Mouse (Mus musculus): Measurements from ENCODE around the gene Net1.
"Not testable (repeated sequence)": the region's sequence is repeated elsewhere in the genome, so short reads cannot be mapped to it uniquely, and the experiment has no call there.

The Net1 gene

DNA sequence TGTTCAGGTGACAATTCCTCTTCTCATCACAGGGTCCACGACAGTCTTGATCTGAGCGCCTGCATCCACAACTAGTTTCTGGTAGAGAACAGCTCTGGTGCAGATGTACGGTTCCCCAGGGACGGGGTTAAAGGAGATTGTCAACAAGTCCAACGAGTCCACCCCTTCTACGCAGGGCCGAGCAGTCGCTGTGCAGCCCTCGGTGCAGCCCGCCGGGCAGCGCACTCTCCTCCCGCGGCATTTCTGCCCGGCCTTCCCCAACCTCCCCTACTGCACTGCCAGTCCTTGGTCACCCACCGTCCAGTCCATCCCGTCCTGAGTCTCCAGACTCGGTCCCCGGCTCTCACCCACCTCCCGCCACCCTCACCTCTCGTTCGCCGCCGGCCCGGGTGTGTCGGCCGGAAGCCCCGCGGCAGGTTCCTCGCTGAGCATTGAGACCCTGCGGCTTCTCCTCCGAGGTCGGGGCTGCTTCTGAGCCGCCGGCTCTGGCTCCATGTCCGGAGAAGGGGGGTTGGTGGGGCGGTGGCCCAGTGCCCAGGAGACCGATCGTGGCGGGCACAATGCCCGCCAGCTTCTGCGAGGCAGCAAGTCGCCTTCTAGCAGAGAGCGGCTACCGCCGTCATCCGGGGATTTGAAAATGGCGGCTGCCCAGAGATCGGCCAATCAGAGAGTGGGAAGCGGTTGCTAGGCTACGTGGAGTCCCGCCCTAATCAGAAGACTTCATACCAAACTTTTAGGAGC is at the start of gene Net1, which contains the start of gene Tubal3:
Net1 (minus strand) TSS at position 650 of the 741 bp plus-strand sequence.
Tubal3 (plus strand) TSS at position 704 of the 741 bp plus-strand sequence.
- peak; percentile 91 for DNase-seq

- DNase-seq: no peak
Observed at GRCm38 (mm10) chr13:3951198-3951914, 33.3 kb upstream of the Net1 start.

GRCm38 (mm10) chr13:3949477-3949876 is 31.5 kb upstream of the Net1 start:
- DNase-seq: no peak

GRCm38 (mm10) chr13:3947267-3947666 is 29.2 kb upstream of the Net1 start:
- no peak for DNase-seq

GRCm38 (mm10) chr13:3945249-3945648 is 27.2 kb upstream of the Net1 start, which contains the start of gene Ucn3:
TSS of gene Ucn3 (minus strand) at chr13:3945349.
- no peak for DNase-seq

DNA sequence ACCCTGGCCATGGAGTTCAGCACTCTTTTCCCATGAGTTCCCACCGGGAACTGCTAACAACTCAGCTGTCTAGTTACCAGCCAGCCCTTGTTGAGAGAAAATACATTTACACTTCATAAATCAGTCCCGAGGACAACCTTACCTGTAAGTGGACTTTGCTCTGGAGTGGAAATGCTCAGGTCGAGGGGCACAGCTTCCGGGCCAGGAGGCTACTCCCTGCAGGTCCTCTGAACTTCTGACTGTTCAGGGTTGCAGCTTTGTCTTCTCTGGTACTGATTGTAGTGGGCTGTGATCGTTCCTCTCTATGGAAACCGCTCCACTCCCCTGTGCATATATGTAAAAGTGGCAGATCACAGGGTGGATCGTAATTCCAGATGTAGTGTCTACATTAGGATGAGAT is 26.7 kb upstream of the Net1 start:
- DNase-seq: no peak

- DNase-seq: no peak
Observed at GRCm38 (mm10) chr13:3926046-3926445, 8.0 kb upstream of the Net1 start.

DNA sequence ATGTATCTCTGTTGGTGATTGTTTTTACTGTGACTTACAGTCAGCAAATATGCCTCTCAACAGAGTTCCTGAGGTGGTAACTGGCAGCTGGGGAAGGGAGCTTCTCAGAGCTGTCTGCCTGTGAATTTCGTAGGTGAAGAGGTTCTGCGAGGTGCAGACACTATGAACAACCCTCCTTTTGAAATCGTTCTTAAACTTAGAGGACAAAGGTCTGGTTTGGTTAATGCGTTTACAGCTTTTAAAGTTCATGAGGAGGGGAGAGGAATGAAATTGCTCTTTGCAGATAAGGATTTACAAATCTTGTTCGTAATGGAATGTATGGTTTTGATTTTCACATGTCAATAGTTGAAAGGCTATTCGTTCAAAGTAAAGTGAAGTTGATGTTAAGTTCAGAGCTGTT is 7.6 kb upstream of the Net1 start:
- DNase-seq: no peak

- DNase-seq: no peak
Observed at GRCm38 (mm10) chr13:3924483-3924882, 6.5 kb upstream of the Net1 start.

GRCm38 (mm10) chr13:3913504-3913903 is 4.5 kb downstream of the Net1 start:
- no peak for DNase-seq

GRCm38 (mm10) chr13:3910356-3910755 is 7.7 kb downstream of the Net1 start:
- no peak for DNase-seq

GRCm38 (mm10) chr13:3908262-3908661 is 9.8 kb downstream of the Net1 start:
- DNase-seq: no peak

DNA sequence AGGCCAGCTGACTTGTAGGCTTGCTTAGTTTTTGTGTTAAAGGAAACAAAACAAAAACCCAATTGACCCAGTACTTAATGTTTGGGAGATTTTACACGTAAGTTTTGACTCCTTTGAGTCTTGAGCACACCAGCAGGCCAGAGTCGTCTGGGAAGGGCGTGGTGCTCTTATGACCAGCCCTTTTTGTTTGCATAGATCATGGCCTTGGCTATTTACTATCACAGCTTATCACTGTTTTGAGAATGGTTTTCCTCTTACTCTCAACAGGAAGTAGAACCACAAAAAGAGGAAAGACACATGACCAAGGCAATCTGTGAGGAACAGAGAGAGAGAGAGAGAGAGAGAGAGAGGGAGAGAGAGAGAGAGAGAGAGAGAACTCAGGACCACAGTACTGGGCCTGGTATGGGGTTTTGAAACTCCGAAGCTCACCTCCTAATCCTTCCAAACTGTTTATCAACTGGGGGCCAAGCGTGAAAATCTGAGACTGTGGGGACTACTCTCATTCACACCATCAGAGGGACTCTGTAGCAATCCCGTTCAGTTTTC is 10.8 kb downstream of the Net1 start:
- no peak for DNase-seq

GRCm38 (mm10) chr13:3899301-3899700 is 18.7 kb downstream of the Net1 start:
- no peak for DNase-seq

- DNase-seq: not testable (repeated sequence)
Observed at GRCm38 (mm10) chr13:3898202-3898601, 19.8 kb downstream of the Net1 start.

GRCm38 (mm10) chr13:3896913-3897312 is 21.1 kb downstream of the Net1 start:
- DNase-seq: peak; percentile 70

DNA sequence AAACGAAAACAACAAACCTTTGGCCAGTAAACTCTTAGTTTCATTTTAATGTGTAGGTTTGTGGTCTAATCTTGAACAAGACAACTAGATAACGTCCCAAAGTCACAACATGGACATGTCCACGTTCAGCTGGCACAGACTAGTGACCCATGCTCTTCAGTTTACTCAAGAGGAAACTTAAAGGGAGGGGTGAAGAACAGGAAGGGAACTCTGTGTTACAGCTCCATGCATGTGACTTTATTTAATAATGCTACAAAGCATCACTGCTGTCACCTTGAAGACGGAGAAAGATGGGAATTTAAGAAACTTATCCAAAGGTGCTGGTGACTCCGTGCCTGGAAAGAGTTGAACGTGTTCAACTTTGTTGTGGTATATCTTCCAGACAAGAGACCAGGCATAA is 22.0 kb downstream of the Net1 start:
- DNase-seq: no peak

DNA sequence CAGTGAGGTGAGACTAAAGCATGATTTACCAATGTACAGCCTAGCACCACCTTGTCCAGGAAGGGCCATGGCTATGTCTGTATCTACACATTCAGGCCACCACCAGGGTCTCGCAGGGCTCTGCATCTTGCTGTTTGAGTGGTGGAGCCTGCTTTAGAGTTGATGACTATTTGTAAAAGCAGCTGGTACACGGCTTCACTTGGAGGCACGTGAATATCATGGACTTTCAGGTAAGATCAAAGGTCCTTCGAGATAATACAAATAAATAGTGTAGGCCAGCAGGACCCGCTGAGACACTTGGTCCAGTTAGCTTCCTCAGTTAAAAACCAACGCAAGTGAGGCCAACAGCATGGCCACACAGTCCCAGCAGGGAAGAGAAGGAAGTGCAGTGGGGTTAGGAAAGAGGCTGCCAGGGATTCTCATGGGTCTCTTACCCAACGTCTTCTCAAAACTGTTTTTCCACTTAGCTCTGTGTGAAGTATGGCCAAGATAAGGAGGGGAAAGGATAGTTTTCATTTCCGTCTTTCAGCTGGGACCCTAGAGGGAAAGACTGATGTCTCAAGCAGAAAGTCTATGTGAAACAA is 22.5 kb downstream of the Net1 start:
- no peak for DNase-seq

DNA sequence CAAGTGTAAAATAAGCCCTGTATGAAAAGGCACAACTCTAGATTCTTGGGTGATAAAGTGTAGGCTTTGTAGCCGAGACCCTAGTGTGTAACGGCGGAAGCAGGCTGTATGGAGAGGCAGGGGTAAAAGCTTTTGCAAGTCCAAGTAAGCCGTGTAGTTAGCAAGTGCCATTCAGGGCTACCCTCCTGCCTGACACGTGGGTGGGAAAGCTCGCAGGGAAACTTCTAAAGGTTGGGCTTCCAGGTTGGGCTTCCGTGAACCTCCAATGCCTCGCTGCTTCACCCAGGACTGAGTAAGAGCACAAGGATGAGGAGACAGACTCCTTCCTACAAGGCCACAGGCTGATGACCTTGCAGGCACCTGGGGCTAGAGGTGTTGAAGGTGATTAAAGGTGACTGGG is 23.5 kb downstream of the Net1 start:
- DNase-seq: no peak

- DNase-seq: peak; percentile 75
Observed at GRCm38 (mm10) chr13:3893126-3893734, 24.8 kb downstream of the Net1 start.

DNA sequence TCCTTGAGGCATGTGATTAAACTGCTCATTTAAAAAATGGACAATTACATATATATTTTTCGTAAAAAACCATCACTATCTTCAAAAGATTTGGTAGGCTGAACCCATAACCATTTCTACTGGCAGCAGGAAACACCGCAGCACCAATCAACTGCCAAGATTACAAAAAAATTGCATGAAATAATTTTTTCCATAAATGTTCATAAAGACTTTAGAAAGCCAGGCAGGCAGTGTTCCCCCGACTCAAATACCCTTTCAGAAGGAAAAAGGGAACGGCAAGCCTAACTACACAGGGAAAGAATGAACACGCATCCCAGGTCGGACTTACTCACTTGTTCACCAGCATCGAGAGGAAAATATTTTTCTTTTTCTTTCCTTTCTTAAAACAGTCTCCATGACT is 25.4 kb downstream of the Net1 start:
- no peak for DNase-seq

- no peak for DNase-seq
Observed at GRCm38 (mm10) chr13:3891479-3892087, 26.4 kb downstream of the Net1 start.

DNA sequence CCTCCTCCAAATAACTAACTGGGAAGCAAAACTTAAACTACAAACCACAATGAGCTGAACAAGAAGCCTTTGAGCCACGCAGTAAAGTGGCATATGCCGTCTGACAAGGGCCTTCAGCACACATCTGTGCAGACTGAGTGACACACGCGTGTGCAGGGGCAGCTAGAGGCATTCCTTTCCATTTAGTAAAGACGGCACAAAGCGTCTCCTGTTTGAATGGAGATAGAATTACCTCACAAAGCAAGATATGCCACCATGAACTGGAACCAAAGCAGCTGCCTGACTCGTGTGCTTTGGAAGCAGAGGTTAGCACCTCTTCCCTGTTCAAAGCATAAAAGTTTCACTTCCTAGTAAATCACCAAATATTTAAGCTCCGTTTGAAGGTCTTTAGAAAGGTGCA is 28.0 kb downstream of the Net1 start:
- no peak for DNase-seq
